Mouse (Mus musculus) brain, embryonic 14.5 days (tissue): ENCODE data around the gene Plekhb2.

Experiments
- CTCF ChIP-seq: fragments of 200-500 bp; IDR thresholded peaks from 2 replicates; pipeline ENCODE4 v1.5.1; 2012; ENCODE audit warnings: inconsistent platforms, mild to moderate bottlenecking, moderate library complexity, borderline replicate concordance; ENCODE audit not compliant: insufficient read depth, insufficient read length; ENCODE audit errors: extremely low read depth
- POLR2A ChIP-seq: fragments of 200-500 bp; IDR thresholded peaks from 2 replicates; pipeline ENCODE4 v1.6.1; 2012; ENCODE audit warnings: mild to moderate bottlenecking, inconsistent platforms, borderline replicate concordance; ENCODE audit not compliant: poor library complexity, insufficient read depth, insufficient read length, severe bottlenecking; ENCODE audit errors: extremely low read depth

DNA sequence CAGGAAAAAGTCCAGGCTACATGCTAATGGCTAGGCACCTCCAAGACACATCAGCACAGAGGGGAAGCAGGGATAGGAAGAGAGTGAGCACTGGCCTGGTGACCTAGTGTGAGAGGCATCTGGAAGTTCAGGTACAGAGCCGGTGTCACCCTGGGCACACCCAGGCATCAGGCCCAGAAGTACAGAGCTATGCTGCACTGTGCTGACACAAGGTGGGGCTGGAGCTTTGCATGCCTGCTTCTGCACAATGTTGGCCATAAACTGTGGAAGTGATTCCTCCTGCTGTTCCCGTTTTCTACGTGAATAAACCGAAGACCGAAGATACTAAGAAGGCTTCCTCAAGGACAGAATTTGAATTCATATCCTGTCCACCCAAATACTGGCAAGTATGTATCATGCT lies 46.3 kb downstream of the Plekhb2 start:
- TF ChIP-seq CTCF (peak; percentile 6; the same call in 1 of the 2 replicates), POLR2A (no peak)
